Mouse (Mus musculus): ENCODE results near the gene Mks1.

DNA sequence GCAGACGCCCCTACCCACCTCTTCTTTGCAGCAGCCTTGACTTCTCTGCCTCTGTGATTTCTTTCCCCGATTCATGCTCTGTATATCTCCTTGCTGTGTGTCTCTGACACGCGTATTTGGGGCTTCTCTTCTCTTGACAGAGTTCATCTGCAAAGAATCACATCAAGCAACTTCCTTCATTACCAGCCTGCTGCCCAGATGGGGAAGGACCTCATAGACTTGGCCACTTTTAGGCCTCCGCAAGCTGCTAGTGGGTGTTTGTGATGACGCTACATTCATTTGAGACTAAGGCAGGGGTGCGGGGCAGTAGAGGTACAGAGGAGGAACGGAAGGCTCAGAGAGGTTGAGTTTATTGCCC lies 561 bp downstream of the Mks1 start:
- TF ChIP-seq MAFK (IDR thresholded peaks at IDR 0.05; ENCODE audit: insufficient read depth, low read depth, low read length): no peak
- no peak for TF ChIP-seq CHD2 (IDR thresholded peaks at IDR 0.05; ENCODE audit: low read depth, low read length)
- TF ChIP-seq HCFC1 (IDR thresholded peaks at IDR 0.05; ENCODE audit: borderline replicate concordance, insufficient read depth, low read length): no peak
- TF ChIP-seq ZC3H11A (IDR thresholded peaks at IDR 0.05; ENCODE audit: borderline replicate concordance, low read depth, low read length): no peak

Data from ES-E14 (cell line).